Mouse (Mus musculus) small intestine, adult 2 months (tissue): Measurements from ENCODE around the gene Alox12.

Experiments used
- CTCF ChIP-seq: fragments of 200-500 bp; IDR thresholded peaks from 2 replicates; pipeline ENCODE4 v1.5.1; 2012; ENCODE audit warnings: low read depth, mild to moderate bottlenecking, control low read depth, inconsistent platforms, low read length, moderate library complexity, mixed read lengths; ENCODE audit not compliant: insufficient replicate concordance, insufficient read length; ENCODE audit errors: extremely low read depth
- POLR2A ChIP-seq: fragments of 200-500 bp; IDR thresholded peaks from 2 replicates; pipeline ENCODE4 v1.6.1; 2012; ENCODE audit warnings: low read depth, mild to moderate bottlenecking, control low read depth, inconsistent platforms, low read length, moderate library complexity

DNA sequence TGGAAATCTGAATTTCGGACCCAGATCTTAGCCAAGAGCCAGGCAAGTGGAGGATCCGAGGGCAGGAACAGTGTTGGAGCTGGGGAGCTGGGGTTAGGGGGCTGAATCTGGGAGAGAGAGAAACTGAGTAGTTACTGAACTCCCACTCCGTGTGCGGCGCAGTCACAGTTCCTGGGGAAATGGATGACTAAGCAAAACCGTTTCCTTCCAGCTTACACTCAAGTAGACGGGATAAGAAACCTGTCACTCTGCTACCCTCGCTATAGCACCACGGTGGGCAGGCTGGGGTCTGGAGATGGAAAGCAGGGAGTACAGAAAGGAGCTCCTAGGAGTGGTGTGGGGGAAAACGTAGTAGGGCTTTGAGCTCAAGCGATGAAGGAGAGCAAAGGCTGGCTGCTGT is 5.0 kb downstream of the Alox12 start:
- TF ChIP-seq POLR2A: no peak
- TF ChIP-seq CTCF: no peak
